Mouse (Mus musculus): ENCODE measurements around the gene 1500009C09Rik. TPM values are rescaled to one million over a fixed set of nuclear protein-coding genes. Genes with fewer than 3 reads are reported as not detected.

1500009C09Rik gene
- total and polyA plus RNA-seq, 2 experiments from 2014 or later: 17.9 to 156 TPM

GRCm38 (mm10) chr15:82229542-82230045 lies 22.6 kb upstream of the 1500009C09Rik start:
- Histone ChIP-seq H3K4me3 (ENCODE audit: low read depth, low read length) (no peak overlapping the region), H3K27me3 (ENCODE audit: insufficient read depth, low read length) (no peaks in the 10 kb centered on the region), H3K36me3 (ENCODE audit: insufficient read depth, low read length) (no peaks in the 10 kb centered on the region), H3K4me1 (ENCODE audit: insufficient read depth, low read length) (no peaks in the 10 kb centered on the region), H3K27ac (ENCODE audit: low read depth, low read length) (no peak overlapping the region), H3K9ac (replicated peaks; ENCODE audit: low read length, poor library complexity, severe bottlenecking) (no peak overlapping the region), H3K4me2 (ENCODE audit: low read depth, low read length, poor library complexity, severe bottlenecking) (no peak overlapping the region), H3K9me3 (ENCODE audit: low read length) (no peaks in the 10 kb centered on the region)
- DNase-seq (ENCODE audit: low spot score) (no peak), ATAC-seq (ENCODE audit: low FRiP score) (no peak)
- 50% methylated on average over 11 of the region's 11 CpGs for WGBS
- TF ChIP-seq CTCF (IDR thresholded peaks at IDR 0.05): no peak

GRCm38 (mm10) chr15:82230098-82230611 lies 22.0 kb upstream of the 1500009C09Rik start:
- H3K4me3 ChIP-seq (ENCODE audit: low read depth, low read length): no peak overlapping the region

GRCm38 (mm10) chr15:82231100-82231499 lies 21.1 kb upstream of the 1500009C09Rik start:
- WGBS: 72% methylated on average over 4 of the region's 4 CpGs
- Histone ChIP-seq H3K9me3 (ENCODE audit: low read length) (no peaks in the 10 kb centered on the region), H3K4me2 (ENCODE audit: low read depth, low read length, poor library complexity, severe bottlenecking) (no peak overlapping the region), H3K4me1 (ENCODE audit: insufficient read depth, low read length) (no peaks in the 10 kb centered on the region), H3K27me3 (ENCODE audit: insufficient read depth, low read length) (no peaks in the 10 kb centered on the region), H3K9ac (replicated peaks; ENCODE audit: low read length, poor library complexity, severe bottlenecking) (no peak overlapping the region), H3K27ac (ENCODE audit: low read depth, low read length) (no peak overlapping the region), H3K36me3 (ENCODE audit: insufficient read depth, low read length) (no peaks in the 10 kb centered on the region), H3K4me3 (ENCODE audit: low read depth, low read length) (no peak overlapping the region)
- no peak for DNase-seq (ENCODE audit: low spot score)
- TF ChIP-seq CTCF (IDR thresholded peaks at IDR 0.05): no peak
- no peak for ATAC-seq (ENCODE audit: low FRiP score)

More at GRCm38 (mm10) chr15:82230098-82230611, 22.0 kb upstream of the 1500009C09Rik start:
- Histone ChIP-seq H3K27me3 (ENCODE audit: insufficient read depth, low read length) (no peaks in the 10 kb centered on the region), H3K4me1 (ENCODE audit: insufficient read depth, low read length) (no peaks in the 10 kb centered on the region), H3K36me3 (ENCODE audit: insufficient read depth, low read length) (no peaks in the 10 kb centered on the region), H3K27ac (ENCODE audit: low read depth, low read length) (no peak overlapping the region), H3K4me2 (ENCODE audit: low read depth, low read length, poor library complexity, severe bottlenecking) (no peak overlapping the region), H3K9me3 (ENCODE audit: low read length) (no peaks in the 10 kb centered on the region), H3K9ac (replicated peaks; ENCODE audit: low read length, poor library complexity, severe bottlenecking) (no peak overlapping the region)
- WGBS: 74% methylated on average over 6 of the region's 6 CpGs
- ATAC-seq (ENCODE audit: low FRiP score) (no peak), DNase-seq (ENCODE audit: low spot score) (no peak)
- no peak for TF ChIP-seq CTCF (IDR thresholded peaks at IDR 0.05)

- Histone ChIP-seq H3K9ac (replicated peaks; ENCODE audit: low read length, poor library complexity, severe bottlenecking) (no peak overlapping the region), H3K36me3 (ENCODE audit: insufficient read depth, low read length) (no peaks in the 10 kb centered on the region), H3K4me3 (ENCODE audit: low read depth, low read length) (no peak overlapping the region), H3K4me2 (ENCODE audit: low read depth, low read length, poor library complexity, severe bottlenecking) (no peak overlapping the region), H3K27ac (ENCODE audit: low read depth, low read length) (no peak overlapping the region), H3K9me3 (ENCODE audit: low read length) (no peaks in the 10 kb centered on the region), H3K4me1 (ENCODE audit: insufficient read depth, low read length) (no peaks in the 10 kb centered on the region), H3K27me3 (ENCODE audit: insufficient read depth, low read length) (no peaks in the 10 kb centered on the region)
- 65% methylated on average over 11 of the region's 11 CpGs for WGBS
- no peak for TF ChIP-seq CTCF (IDR thresholded peaks at IDR 0.05)
- DNase-seq (ENCODE audit: low spot score) (peak; percentile 65), ATAC-seq (ENCODE audit: low FRiP score) (no peak)
Observed at GRCm38 (mm10) chr15:82231591-82232378, 20.4 kb upstream of the 1500009C09Rik start.

- Histone ChIP-seq H3K9me3 (ENCODE audit: low read length) (no peaks in the 10 kb centered on the region), H3K27ac (ENCODE audit: low read depth, low read length) (no peak overlapping the region), H3K9ac (replicated peaks; ENCODE audit: low read length, poor library complexity, severe bottlenecking) (no peak overlapping the region), H3K4me1 (ENCODE audit: insufficient read depth, low read length) (no peaks in the 10 kb centered on the region), H3K36me3 (ENCODE audit: insufficient read depth, low read length) (no peaks in the 10 kb centered on the region), H3K27me3 (ENCODE audit: insufficient read depth, low read length) (no peaks in the 10 kb centered on the region), H3K4me3 (ENCODE audit: low read depth, low read length) (no peak overlapping the region), H3K4me2 (ENCODE audit: low read depth, low read length, poor library complexity, severe bottlenecking) (no peak overlapping the region)
- DNase-seq (ENCODE audit: low spot score): no peak
- TF ChIP-seq CTCF (IDR thresholded peaks at IDR 0.05): no peak
- ATAC-seq (ENCODE audit: low FRiP score): no peak
- WGBS: 76% methylated on average over 4 of the region's 4 CpGs
Observed at GRCm38 (mm10) chr15:82232651-82233050, 19.5 kb upstream of the 1500009C09Rik start.

GRCm38 (mm10) chr15:82235661-82236060 lies 16.5 kb upstream of the 1500009C09Rik start:
- DNase-seq (ENCODE audit: low spot score) (no peak), ATAC-seq (ENCODE audit: low FRiP score) (no peak)
- Histone ChIP-seq H3K4me1 (ENCODE audit: insufficient read depth, low read length) (no peaks in the 10 kb centered on the region), H3K36me3 (ENCODE audit: insufficient read depth, low read length) (no peaks in the 10 kb centered on the region), H3K4me2 (ENCODE audit: low read depth, low read length, poor library complexity, severe bottlenecking) (no peak overlapping the region), H3K9ac (replicated peaks; ENCODE audit: low read length, poor library complexity, severe bottlenecking) (no peak overlapping the region), H3K27me3 (ENCODE audit: insufficient read depth, low read length) (no peaks in the 10 kb centered on the region), H3K27ac (ENCODE audit: low read depth, low read length) (no peak overlapping the region), H3K9me3 (ENCODE audit: low read length) (no peaks in the 10 kb centered on the region), H3K4me3 (ENCODE audit: low read depth, low read length) (no peak overlapping the region)
- TF ChIP-seq CTCF (IDR thresholded peaks at IDR 0.05): no peak
- WGBS: 75% methylated on average over 10 of the region's 10 CpGs
